Comparison of ENCODE assay signal across 8 mouse cellular contexts in genomic region chr5:8367614-8368327, GRCm38 (mm10). TPM values are rescaled to one million over a fixed set of nuclear protein-coding genes. Genes with fewer than 3 reads are reported as not detected.
DNase-seq lines count a peak whose midpoint lies in the region; ATAC-seq and TF ChIP-seq lines count a peak whose summit lies in the region.

Gene Adam22 (minus strand): TSS chr5:8368160.

- WGBS in embryonic facial prominence, embryonic 12.5 days, result under 1% methylated on average over 55 of the region's 55 CpGs
- 1% methylated on average over 55 of the region's 55 CpGs for WGBS in heart, adult 2 months

- H3K9me3 ChIP-seq in embryonic facial prominence, embryonic 12.5 days, result no peaks in the 10 kb centered on the region

- no peaks in the 10 kb centered on the region for H3K36me3 ChIP-seq in embryonic facial prominence, embryonic 12.5 days
- H3K36me3 ChIP-seq in heart, adult 2 months (ENCODE audit: control insufficient read depth, insufficient read depth, low read length), result no peaks in the 10 kb centered on the region

- 0 out of 2 replicates have a peak, but pooled peaks cover 3% of the 10 kb centered on the region for H3K27me3 ChIP-seq in embryonic facial prominence, embryonic 12.5 days
- H3K27me3 ChIP-seq in heart, adult 2 months (ENCODE audit: control insufficient read depth, insufficient read depth, low read length), result peaks cover 6% of the 10 kb centered on the region

- intact Hi-C loops in heart, adult 2 months (cut with DNase I), result loop anchor here (5.0 kb wide), 1 partner anchor 200 kb away; no protein-coding TSS in a partner anchor
- intact Hi-C loops in left cerebral cortex, postnatal 36 days (cut with DNase I), result loop anchor here (5.0 kb wide), 2 partner anchors 55 to 205 kb away; partner anchors contain the start of genes Dbf4 and Slc25a40

- no peak for TF ChIP-seq EP300 in heart, adult 2 months (IDR thresholded peaks at IDR 0.05; ENCODE audit: insufficient read depth, low read depth, low read length)

- H3K79me2 ChIP-seq in heart, adult 2 months (replicated peaks; ENCODE audit: control insufficient read depth, insufficient read depth, low read length), result no peaks in the 10 kb centered on the region

- no peak within 1 kb of the TSS for H3K27ac ChIP-seq in bone marrow macrophage, adult 2 months (ENCODE audit: insufficient read depth, low read depth, low read length)
- peak within 1 kb of the TSS; percentile 77 for H3K27ac ChIP-seq in embryonic facial prominence, embryonic 12.5 days
- peak within 1 kb of the TSS; percentile 47; the same call in 1 of the 2 replicates for H3K27ac ChIP-seq in heart, adult 2 months

- peak within 1 kb of the TSS; percentile 72 for H3K4me3 ChIP-seq in bone marrow macrophage, adult 2 months (ENCODE audit: insufficient read depth, low read length)
- peak within 1 kb of the TSS; percentile 72 for H3K4me3 ChIP-seq in embryonic facial prominence, embryonic 12.5 days
- H3K4me3 ChIP-seq in heart, adult 2 months, result peak within 1 kb of the TSS; percentile 71

- H3K4me2 ChIP-seq in embryonic facial prominence, embryonic 12.5 days (replicated peaks), result peak within 1 kb of the TSS; percentile 85

- H3K9ac ChIP-seq in embryonic facial prominence, embryonic 12.5 days, result peak within 1 kb of the TSS; percentile 64
- H3K9ac ChIP-seq in heart, adult 2 months (ENCODE audit: low read depth, low read length), result peak within 1 kb of the TSS; percentile 87

- no peak for TF ChIP-seq CTCF in bone marrow macrophage, adult 2 months (IDR thresholded peaks at IDR 0.05; ENCODE audit: low read depth, low read length)
- peak; percentile 50 for TF ChIP-seq CTCF in heart, adult 2 months (IDR thresholded peaks at IDR 0.05)

- TF ChIP-seq POLR2A in bone marrow macrophage, adult 2 months (IDR thresholded peaks at IDR 0.05; ENCODE audit: borderline replicate concordance, low read depth, low read length), result no peak
- TF ChIP-seq POLR2A in heart, adult 2 months (IDR thresholded peaks at IDR 0.05; ENCODE audit: insufficient read depth, low read depth, low read length), result no peak

- no peaks in the 10 kb centered on the region for H3K4me1 ChIP-seq in bone marrow macrophage, adult 2 months (ENCODE audit: control insufficient read depth, insufficient read depth, low read length)
- H3K4me1 ChIP-seq in embryonic facial prominence, embryonic 12.5 days, result peaks cover 6% of the 10 kb centered on the region; the same call in 1 of the 2 replicates
- no peaks in the 10 kb centered on the region for H3K4me1 ChIP-seq in heart, adult 2 months (ENCODE audit: control insufficient read depth, insufficient read depth, low read length)

- DNase-seq in heart, adult 2 months, result peak; percentile 83 to 84
- DNase-seq in kidney, adult 18-20 months, result peak; percentile 72
- DNase-seq in left cerebral cortex, postnatal 36 days (ENCODE audit: low spot score in 2 of 2), result peak; percentile 91 to 96
- DNase-seq in right cerebral cortex, postnatal 36 days (ENCODE audit: low spot score in 2 of 2), result peak; percentile 91 to 92
- DNase-seq in thymus, postnatal 0 days (ENCODE audit: low spot score), result no peak

- ATAC-seq in embryonic facial prominence, embryonic 12.5 days (ENCODE audit: insufficient number of reproducible peaks, insufficient read depth, low FRiP score, low TSS enrichment), result peak; percentile 92
- ATAC-seq in megakaryocyte progenitor cell, adult 5-6 weeks (replicated peaks; ENCODE audit: poor library complexity), result peak; percentile 97

RNA-seq across cellular contexts. Expression of gene Adam22, which starts in this region (rescaled TPM):
- polyA plus RNA-seq in bone marrow macrophage, adult 2 months (2012; ENCODE audit: insufficient read depth, insufficient read length, missing spikeins), result 3.6 and 5.5 TPM in 2 replicates
- 17.6 and 18.4 TPM in 2 replicates for polyA plus RNA-seq in embryonic facial prominence, embryonic 12.5 days (2016; fragmentation: Nextera tagmentation; extraction: Ambion mirVana)
- total RNA-seq in heart, adult 2 months (2021), result 1 to 10 TPM; 3.6 to 4.7 TPM
- 1.7 and 3.3 TPM in 2 replicates for polyA plus RNA-seq in heart, adult 2 months (2012; rRNA removed)
- total RNA-seq in left cerebral cortex, postnatal 36 days (2021), result 100 to 1,000 TPM; 200 to 222 TPM
- total RNA-seq in megakaryocyte progenitor cell, adult 5-6 weeks (2015), result 0.34 and 2.6 TPM in 2 replicates
- 0.33 and 1.6 TPM in 2 replicates for total RNA-seq in megakaryocyte progenitor cell, adult 5-6 weeks (2017)
- 0.85 and 1.3 TPM in 2 replicates for polyA plus RNA-seq in thymus, postnatal 0 days (2015; fragmentation: Nextera tagmentation; extraction: Ambion mirVana)

Comparison
In these comparisons a context has a peak if more than half of its experiments do, and no peak if none do; other contexts are left out.
1. RNA of gene Adam22 (total RNA-seq): 200 to 222 TPM in left cerebral cortex, postnatal 36 days; 3.6 to 4.7 TPM in heart, adult 2 months and 0.33 to 2.6 TPM in megakaryocyte progenitor cell, adult 5-6 weeks; every median in the first group is over 10 times any median in the second.
2. Peak in every context shown above with its lines, with median percentiles within 50 percentile points of each other: H3K4me3 ChIP-seq.